Mouse (Mus musculus): ENCODE measurements around the gene Mlf2.

Gene Mlf2

GRCm38 (mm10) chr6:124932314-124932695 lies 1.1 kb downstream of the Mlf2 start:
- DNase-seq (ENCODE audit: low spot score in 2 of 2): peak in 1 of 2 experiments; percentile 42

- no peak for DNase-seq (ENCODE audit: low spot score in 2 of 2)
Measured at GRCm38 (mm10) chr6:124933127-124933526, 1.9 kb downstream of the Mlf2 start.

- no peak for DNase-seq (ENCODE audit: low spot score in 2 of 2)
Measured at GRCm38 (mm10) chr6:124934670-124935069, 3.5 kb downstream of the Mlf2 start.

GRCm38 (mm10) chr6:124936681-124937080 lies 5.5 kb downstream of the Mlf2 start:
- DNase-seq (ENCODE audit: low spot score in 2 of 2): no peak

GRCm38 (mm10) chr6:124937493-124937892 lies 6.3 kb downstream of the Mlf2 start:
- DNase-seq (ENCODE audit: low spot score in 2 of 2): no peak

- no peak for DNase-seq (ENCODE audit: low spot score in 2 of 2)
Measured at GRCm38 (mm10) chr6:124938554-124938953, 7.4 kb downstream of the Mlf2 start.

- no peak for DNase-seq (ENCODE audit: low spot score in 2 of 2)
Measured at GRCm38 (mm10) chr6:124941679-124942078, 10.5 kb downstream of the Mlf2 start.

- no peak for DNase-seq (ENCODE audit: low spot score in 2 of 2)
Measured at GRCm38 (mm10) chr6:124943526-124943925, 12.3 kb downstream of the Mlf2 start.

GRCm38 (mm10) chr6:124953991-124954715 lies 23.0 kb downstream of the Mlf2 start:
- DNase-seq (ENCODE audit: low spot score in 2 of 2): no peak

- DNase-seq (ENCODE audit: low spot score in 2 of 2): no peak
Measured at GRCm38 (mm10) chr6:124955212-124955611, 24.0 kb downstream of the Mlf2 start.

- DNase-seq (ENCODE audit: low spot score in 2 of 2): no peak
Measured at GRCm38 (mm10) chr6:124958127-124958526, 26.9 kb downstream of the Mlf2 start.

GRCm38 (mm10) chr6:124959960-124960359 lies 28.8 kb downstream of the Mlf2 start:
- no peak for DNase-seq (ENCODE audit: low spot score in 2 of 2)

- no peak for DNase-seq (ENCODE audit: low spot score in 2 of 2)
Measured at GRCm38 (mm10) chr6:124961021-124961420, 29.8 kb downstream of the Mlf2 start.

GRCm38 (mm10) chr6:124964638-124965037 lies 33.5 kb downstream of the Mlf2 start:
- no peak for DNase-seq (ENCODE audit: low spot score in 2 of 2)

- peak; percentile 90 to 94 for DNase-seq (ENCODE audit: low spot score in 2 of 2)
Measured at GRCm38 (mm10) chr6:124965088-124965719, 34.0 kb downstream of the Mlf2 start, which contains the start of gene Cops7a. TSS of gene Cops7a (minus strand) at chr6:124965538.

GRCm38 (mm10) chr6:124965747-124966146 lies 34.6 kb downstream of the Mlf2 start:
- DNase-seq (ENCODE audit: low spot score in 2 of 2): no peak

GRCm38 (mm10) chr6:124966466-124967118 lies 35.4 kb downstream of the Mlf2 start:
- no peak for DNase-seq (ENCODE audit: low spot score in 2 of 2)

- peak in 1 of 2 experiments; percentile 29 for DNase-seq (ENCODE audit: low spot score in 2 of 2)
Measured at GRCm38 (mm10) chr6:124967766-124968165, 36.6 kb downstream of the Mlf2 start.
